Comparison of ENCODE assay signal across 23 mouse cellular contexts in the genomic region with DNA sequence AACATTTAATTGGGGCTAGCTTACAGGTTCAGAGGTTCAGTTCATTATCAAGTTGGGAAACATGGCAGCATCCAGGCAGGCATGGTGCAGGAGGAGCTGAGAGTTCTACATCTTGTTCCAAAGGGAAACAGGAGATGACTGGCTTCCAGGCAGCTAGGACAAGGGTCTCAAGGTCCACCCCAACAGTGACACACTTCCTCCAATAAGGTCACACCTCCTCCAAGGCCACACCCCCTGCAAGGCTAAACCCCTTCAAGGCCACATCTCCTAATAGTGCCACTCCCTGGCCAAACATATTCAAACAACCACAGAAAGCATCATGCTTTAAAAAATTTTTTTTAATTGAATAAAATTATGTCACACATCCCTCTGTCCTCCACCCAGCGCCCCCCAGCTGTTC. TPM values are rescaled to one million over a fixed set of nuclear protein-coding genes. Genes with fewer than 3 reads are reported as not detected.
DNase-seq lines count a peak whose midpoint lies in the region; TF ChIP-seq lines count a peak whose summit lies in the region.
"Had no signal": no experiment of that assay in that cellular context is flagged by ENCODE, and none has a peak within 500 bp of the region (broad histone marks: within the 10 kb centered on the region; RNA-seq: fewer than 3 reads in every experiment).

No protein-coding gene starts in this region.

- no peak for TF ChIP-seq POLR2A in MEL (IDR thresholded peaks at IDR 0.05; ENCODE audit: control insufficient read depth in 1 of 2, insufficient read depth in 1 of 2, low read depth in 1 of 2, low read length in 2 of 2, poor library complexity in 1 of 2)

- no peaks in the 10 kb centered on the region for H3K79me2 ChIP-seq in MEL (ENCODE audit: control insufficient read depth, insufficient read depth, low read length, poor library complexity)

- H3K27me3 ChIP-seq in MEL (ENCODE audit: control insufficient read depth in 1 of 2, insufficient read depth in 2 of 2, low read length in 2 of 2): no peaks in the 10 kb centered on the region
- H3K27me3 ChIP-seq: embryonic facial prominence, embryonic 12.5 days had no signal

- H3K9me3 ChIP-seq in MEL (replicated peaks; ENCODE audit: insufficient read depth, low read length): no peaks in the 10 kb centered on the region
- H3K9me3 ChIP-seq: embryonic facial prominence, embryonic 10.5 days; embryonic facial prominence, embryonic 12.5 days; forebrain, embryonic 15.5 days; G1E had no signal

- H3K36me3 ChIP-seq in MEL (ENCODE audit: control insufficient read depth in 1 of 2, insufficient read depth in 2 of 2, low read length in 2 of 2): peaks cover 0 to 3% of the 10 kb centered on the region in 2 experiments; a peak in 2 of 4 replicates
- H3K36me3 ChIP-seq: embryonic facial prominence, embryonic 10.5 days; embryonic facial prominence, embryonic 12.5 days; forebrain, embryonic 15.5 days; G1E had no signal

- peak; percentile 46 for DNase-seq in heart, adult 11 months
- DNase-seq in heart, postnatal 4 days: no peak
- DNase-seq in 416B (ENCODE audit: low read depth): peak; percentile 50
- DNase-seq in MEL (ENCODE audit: low read depth, low spot score): peak; percentile 71
- no peak for DNase-seq in testis, postnatal 14 days (ENCODE audit: low spot score)
- no peak for DNase-seq in layer of hippocampus, postnatal 14 days (ENCODE audit: low spot score in 2 of 2)
- DNase-seq: adrenal gland, adult 8-10 months; adrenal gland, postnatal 14 days; adrenal gland, postnatal 36 days; B cell, adult 2 months; cerebellum, adult 11-12 months; cerebellum, adult 2 months; cerebellum, adult 9-10 months; cerebellum, postnatal 10 days; cerebellum, postnatal 25 days; forebrain, postnatal 0 days had no signal

- TF ChIP-seq EP300 in MEL (IDR thresholded peaks at IDR 0.05; ENCODE audit: low read depth in 1 of 2, low read length in 2 of 2): no peak

- no peak for TF ChIP-seq CTCF in MEL (IDR thresholded peaks at IDR 0.05 in 2 of 3, conservative IDR thresholded peaks at IDR 0.05 in 1 of 3; ENCODE audit: control insufficient read depth in 1 of 3, insufficient read depth in 1 of 3, low read depth in 2 of 3, low read length in 3 of 3, poor library complexity in 1 of 3, severe bottlenecking in 1 of 3)

- peaks cover 0 to 14% of the 10 kb centered on the region in 2 experiments; a peak in 3 of 4 replicates for H3K4me1 ChIP-seq in MEL (ENCODE audit: control insufficient read depth in 1 of 2, insufficient read depth in 2 of 2, low read length in 2 of 2)

- no peak for TF ChIP-seq RAD21 in MEL (IDR thresholded peaks at IDR 0.05; ENCODE audit: low read depth, low read length)

- no peak overlapping the region for H3K4me3 ChIP-seq in MEL (ENCODE audit: control insufficient read depth in 1 of 2, insufficient read depth in 1 of 2, low read depth in 2 of 2, low read length in 2 of 2)
- H3K4me3 ChIP-seq: embryonic facial prominence, embryonic 10.5 days; embryonic facial prominence, embryonic 12.5 days; forebrain, embryonic 13.5 days; forebrain, embryonic 15.5 days had no signal

- H3K27ac ChIP-seq in MEL (ENCODE audit: control insufficient read depth, low read depth, low read length): no peak overlapping the region
- H3K27ac ChIP-seq: embryonic facial prominence, embryonic 10.5 days; embryonic facial prominence, embryonic 12.5 days; forebrain, embryonic 13.5 days; forebrain, embryonic 15.5 days had no signal

- H3K9ac ChIP-seq in MEL (ENCODE audit: control insufficient read depth, low read depth, low read length, poor library complexity, severe bottlenecking): no peak overlapping the region
- H3K9ac ChIP-seq: embryonic facial prominence, embryonic 12.5 days; forebrain, embryonic 13.5 days; forebrain, embryonic 15.5 days; forebrain, postnatal 0 days had no signal

TF ChIP-seq in MEL, 35 proteins besides CTCF, POLR2A, EP300 and RAD21:
- no peak for TF ChIP-seq MAX (IDR thresholded peaks at IDR 0.05; ENCODE audit: low read length)
- no peak for TF ChIP-seq E2F4 (IDR thresholded peaks at IDR 0.05; ENCODE audit: borderline replicate concordance, low read depth, low read length)
TF ChIP-seq in MEL: peak in this region for 0.

RNA-seq across cellular contexts. Expression of a gene that starts 28.9 kb away (rescaled TPM):
- under 1 TPM in 1 of 2 experiments, not detected in 1; 0.23 TPM for total RNA-seq in heart, postnatal 4 days (2021)
- total RNA-seq in MEL (2012; rRNA removed): not detected in 2 replicates
- polyA plus RNA-seq in MEL (2012; ENCODE audit: insufficient read depth in 1 of 2, insufficient read length in 2 of 2, low read depth in 1 of 2, low replicate concordance in 2 of 2, missing spikeins in 1 of 2): not detected
- total RNA-seq in layer of hippocampus, postnatal 14 days (2021): 1 to 10 TPM; 1.8 to 2.0 TPM
- total RNA-seq: adrenal gland, postnatal 14 days; adrenal gland, postnatal 36 days; CH12.LX had no signal
- polyA plus RNA-seq: embryonic facial prominence, embryonic 10.5 days; Patski had no signal

Comparison
In these comparisons a context has a peak if more than half of its experiments do, and no peak if none do; other contexts are left out.
1. DNase-seq: peak in heart, adult 11 months (single experiment), 416B (single experiment) and MEL (single experiment); none in heart, postnatal 4 days (single experiment), testis, postnatal 14 days (single experiment) and layer of hippocampus, postnatal 14 days (0 of 2).